Mouse (Mus musculus): Measurements from ENCODE around the gene Rabac1. TPM values are rescaled to one million over a fixed set of nuclear protein-coding genes. Genes with fewer than 3 reads are reported as not detected.

Rabac1 gene
- polyA plus RNA-seq (2012; rRNA removed), result 185 and 268 TPM in 2 replicates
- polyA plus RNA-seq (2014; fragmentation: Nextera tagmentation; extraction: Ambion mirVana), result 212 and 230 TPM in 2 replicates

- Histone ChIP-seq H3K4me2 (replicated peaks; ENCODE audit: low read depth, low read length, severe bottlenecking) (peak within 1 kb of the TSS; percentile 74), H3K4me1 (ENCODE audit: control insufficient read depth, insufficient read depth, low read length) (no peaks in the 10 kb centered on the region), H3K27ac (replicated peaks; ENCODE audit: low read depth, low read length) (peak within 1 kb of the TSS; percentile 63), H3K4me3 (replicated peaks; ENCODE audit: low read length) (peak within 1 kb of the TSS; percentile 61), H3K36me3 (ENCODE audit: control insufficient read depth, insufficient read depth, low read length) (peaks cover 6% of the 10 kb centered on the region; the same call in 1 of the 2 replicates), H3K27me3 (ENCODE audit: control insufficient read depth, insufficient read depth, low read length) (no peaks in the 10 kb centered on the region), H3K9ac (ENCODE audit: low read depth, low read length, severe bottlenecking) (peak within 1 kb of the TSS; percentile 63), H3K9me3 (ENCODE audit: control insufficient read depth, low read length) (no peaks in the 10 kb centered on the region)
- under 1% methylated on average over 45 of the region's 45 CpGs for WGBS
- peak; percentile 80; the same call in 1 of the 2 replicates for TF ChIP-seq POLR2A (IDR thresholded peaks at IDR 0.05; ENCODE audit: borderline replicate concordance, extremely low read depth, insufficient read depth, insufficient read length)
- peak; percentile 94 for ATAC-seq (ENCODE audit: low FRiP score, low read depth)
- DNase-seq (ENCODE audit: low spot score), result peak; percentile 94
Measured at GRCm38 (mm10) chr7:24971972-24972893, at the start of gene Rabac1. TSS of gene Rabac1 (minus strand) at chr7:24972754.

- WGBS, result 51% methylated on average over 7 of the region's 7 CpGs
- ATAC-seq (ENCODE audit: low FRiP score, low read depth) (no peak), DNase-seq (ENCODE audit: low spot score) (no peak)
- Histone ChIP-seq H3K4me1 (ENCODE audit: control insufficient read depth, insufficient read depth, low read length) (0 out of 2 replicates have a peak, but pooled peaks cover 10% of the 10 kb centered on the region), H3K9ac (ENCODE audit: low read depth, low read length, severe bottlenecking) (no peak overlapping the region), H3K9me3 (ENCODE audit: control insufficient read depth, low read length) (no peaks in the 10 kb centered on the region), H3K4me3 (replicated peaks; ENCODE audit: low read length) (no peak overlapping the region), H3K4me2 (replicated peaks; ENCODE audit: low read depth, low read length, severe bottlenecking) (no peak overlapping the region), H3K27ac (replicated peaks; ENCODE audit: low read depth, low read length) (no peak overlapping the region), H3K36me3 (ENCODE audit: control insufficient read depth, insufficient read depth, low read length) (peaks cover 39% of the 10 kb centered on the region), H3K27me3 (ENCODE audit: control insufficient read depth, insufficient read depth, low read length) (peaks cover 67% of the 10 kb centered on the region)
- no peak for TF ChIP-seq POLR2A (IDR thresholded peaks at IDR 0.05; ENCODE audit: borderline replicate concordance, extremely low read depth, insufficient read depth, insufficient read length)
Measured at GRCm38 (mm10) chr7:25011592-25011991, 39.0 kb upstream of the Rabac1 start.

- no peak overlapping the region for H3K27ac ChIP-seq (replicated peaks; ENCODE audit: low read depth, low read length)
- peak overlapping the region; percentile 49 for H3K4me2 ChIP-seq (replicated peaks; ENCODE audit: low read depth, low read length, severe bottlenecking)
- peaks cover 30% of the 10 kb centered on the region for H3K36me3 ChIP-seq (ENCODE audit: control insufficient read depth, insufficient read depth, low read length)
- WGBS, result 4% methylated on average over 66 of the region's 97 CpGs
- peaks cover 80% of the 10 kb centered on the region for H3K27me3 ChIP-seq (ENCODE audit: control insufficient read depth, insufficient read depth, low read length)
- TF ChIP-seq POLR2A (IDR thresholded peaks at IDR 0.05; ENCODE audit: borderline replicate concordance, extremely low read depth, insufficient read depth, insufficient read length), result no peak
- no peak overlapping the region for H3K9ac ChIP-seq (ENCODE audit: low read depth, low read length, severe bottlenecking)
- DNase-seq (ENCODE audit: low spot score) (peak; percentile 25), ATAC-seq (ENCODE audit: low FRiP score, low read depth) (no peak)
- H3K4me1 ChIP-seq (ENCODE audit: control insufficient read depth, insufficient read depth, low read length), result 0 out of 2 replicates have a peak, but pooled peaks cover 10% of the 10 kb centered on the region
- peak overlapping the region; percentile 27 for H3K4me3 ChIP-seq (replicated peaks; ENCODE audit: low read length)
- H3K9me3 ChIP-seq (ENCODE audit: control insufficient read depth, low read length), result no peaks in the 10 kb centered on the region
Measured at GRCm38 (mm10) chr7:25010090-25010913, 37.7 kb upstream of the Rabac1 start.

- no peak overlapping the region for H3K9ac ChIP-seq (ENCODE audit: low read depth, low read length, severe bottlenecking)
- no peak overlapping the region for H3K4me3 ChIP-seq (replicated peaks; ENCODE audit: low read length)
- no peak for DNase-seq (ENCODE audit: low spot score)
- 7% methylated on average over 20 of the region's 20 CpGs for WGBS
- H3K9me3 ChIP-seq (ENCODE audit: control insufficient read depth, low read length), result no peaks in the 10 kb centered on the region
- H3K4me2 ChIP-seq (replicated peaks; ENCODE audit: low read depth, low read length, severe bottlenecking), result no peak overlapping the region
- no peak for TF ChIP-seq POLR2A (IDR thresholded peaks at IDR 0.05; ENCODE audit: borderline replicate concordance, extremely low read depth, insufficient read depth, insufficient read length)
- H3K36me3 ChIP-seq (ENCODE audit: control insufficient read depth, insufficient read depth, low read length), result peaks cover 19% of the 10 kb centered on the region
- no peak overlapping the region for H3K27ac ChIP-seq (replicated peaks; ENCODE audit: low read depth, low read length)
- 0 out of 2 replicates have a peak, but pooled peaks cover 10% of the 10 kb centered on the region for H3K4me1 ChIP-seq (ENCODE audit: control insufficient read depth, insufficient read depth, low read length)
- no peak for ATAC-seq (ENCODE audit: low FRiP score, low read depth)
- peaks cover 90% of the 10 kb centered on the region for H3K27me3 ChIP-seq (ENCODE audit: control insufficient read depth, insufficient read depth, low read length)
Measured at GRCm38 (mm10) chr7:25009099-25009700, 36.6 kb upstream of the Rabac1 start.
